Mouse (Mus musculus) gonadal fat pad, adult 2 months (tissue): ENCODE data around the gene Zfp316. TPM values are rescaled to one million over a fixed set of nuclear protein-coding genes. Genes with fewer than 3 reads are reported as not detected.

Source experiments
- DNase-seq: peaks from one replicate; pipeline ENCODE4 v3.0.0-alpha.2; 2012; ENCODE audit warnings: low read depth
- polyA plus RNA-seq: library from polyadenylated mRNA; depleted of rRNA; stranded (reverse); fragments of >200 nt; gene quantifications from 2 replicates; pipeline ENCODE4 v1.2.3, GENCODE M21; 2012; rRNA removed

Gene Zfp316
- polyA plus RNA-seq = 10.2 and 15.0 TPM in 2 replicates

DNA sequence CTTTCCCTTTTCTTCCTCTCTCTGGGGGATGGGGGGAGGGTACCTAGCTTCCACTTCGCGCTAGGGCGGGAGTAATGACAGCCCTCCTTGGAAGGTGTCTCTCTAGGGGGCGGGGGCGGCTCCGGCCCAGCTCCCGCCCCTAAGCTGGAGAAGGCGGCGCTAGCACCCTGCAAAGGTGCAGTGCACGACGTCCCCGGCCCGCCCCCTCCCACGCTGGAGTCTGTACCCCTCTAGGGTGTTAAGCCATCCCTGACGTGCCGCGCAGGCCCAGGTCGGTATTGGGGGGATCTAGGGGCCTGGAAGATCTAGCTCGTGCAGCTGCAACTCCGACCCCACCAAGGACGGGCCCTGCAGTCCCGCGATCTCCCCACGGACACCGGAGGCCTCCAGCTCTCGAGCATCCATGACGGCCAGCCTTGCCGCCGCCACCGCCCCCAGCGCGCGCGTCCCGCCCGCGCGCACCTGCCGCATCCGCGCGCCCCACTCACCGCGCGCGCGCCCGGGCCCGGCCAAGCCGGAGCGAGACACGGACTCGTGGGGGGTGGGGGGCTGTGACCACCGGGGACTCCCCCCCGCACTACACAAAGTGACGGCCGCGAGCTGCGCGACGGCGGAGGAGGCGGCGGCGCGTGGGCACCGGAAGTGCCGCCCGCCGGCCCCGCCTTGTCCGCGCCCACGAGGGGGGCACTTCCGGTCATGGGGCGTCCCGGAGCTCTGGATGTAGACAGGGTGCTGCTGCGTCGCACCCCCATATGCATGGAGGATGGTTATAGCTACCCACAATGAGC is at the start of gene Zfp316:
TSS of gene Zfp316 (minus strand) at position 660 of the 788 bp plus-strand sequence.
- DNase-seq = no peak

DNA sequence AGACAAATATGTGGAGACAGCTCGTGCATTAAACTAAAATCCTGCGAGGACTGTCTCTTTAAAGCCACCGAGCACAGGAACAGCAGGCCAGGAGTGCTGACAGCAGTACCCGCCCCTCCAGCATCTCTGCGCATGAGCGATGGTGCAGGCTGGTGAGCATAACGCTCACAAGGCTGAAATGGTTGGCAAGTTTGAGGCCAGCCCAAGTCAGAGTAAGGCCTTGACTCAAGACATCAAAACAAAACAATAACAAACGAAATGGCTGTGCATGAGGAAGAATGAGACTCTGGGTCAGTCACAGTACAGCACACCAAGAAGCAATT is 47.4 kb upstream of the Zfp316 start:
- no peak for DNase-seq

DNA sequence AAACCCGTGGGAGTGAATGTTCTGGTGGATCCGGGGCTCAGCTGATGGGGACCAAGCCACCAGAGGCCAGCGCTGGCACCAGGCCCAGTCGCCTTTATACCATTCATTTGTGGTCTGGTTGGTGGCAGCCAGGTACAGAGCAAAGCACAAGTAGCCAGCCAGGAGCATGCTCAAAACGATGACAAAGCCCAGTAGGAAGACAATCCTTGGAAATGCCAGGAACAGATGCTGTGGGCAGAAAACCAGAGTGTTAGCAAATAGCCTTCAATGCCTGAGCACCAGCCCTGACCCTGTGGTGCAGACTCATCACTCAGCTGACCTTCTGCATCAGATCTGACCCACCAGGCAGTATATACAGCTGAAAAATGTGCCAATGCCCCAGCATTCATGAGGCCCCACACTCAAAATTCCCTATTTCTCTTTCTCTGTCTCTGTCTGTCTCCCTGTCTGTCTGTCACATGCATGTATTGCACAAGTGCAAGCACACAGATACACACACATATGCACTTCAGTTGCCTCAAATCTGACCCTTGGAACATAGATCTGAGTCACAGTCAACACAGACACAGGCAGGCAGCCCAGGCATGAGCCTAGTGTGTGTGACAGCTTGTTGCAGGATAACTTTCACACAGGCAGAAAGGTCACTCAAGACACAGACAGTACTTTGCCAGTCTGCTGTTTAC is 46.9 kb upstream of the Zfp316 start:
- no peak for DNase-seq

DNA sequence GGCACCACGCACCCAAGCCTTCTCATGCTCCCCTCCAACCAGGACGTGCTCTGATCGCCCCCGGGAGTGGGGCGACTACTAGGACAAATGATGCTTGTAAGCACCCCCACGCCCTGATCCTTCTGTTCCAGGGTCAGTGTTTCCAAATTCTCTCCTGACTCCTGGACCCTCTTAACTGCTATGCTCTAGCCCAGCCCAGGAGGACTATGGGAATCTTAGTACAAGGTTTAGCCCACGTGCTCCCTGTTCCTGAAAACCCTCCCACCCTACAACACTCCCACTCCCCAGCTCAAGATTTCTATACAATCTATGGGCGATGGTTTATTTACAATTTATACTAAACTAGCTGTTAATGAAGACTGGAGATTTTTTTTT is 45.7 kb upstream of the Zfp316 start:
- no peak for DNase-seq

DNA sequence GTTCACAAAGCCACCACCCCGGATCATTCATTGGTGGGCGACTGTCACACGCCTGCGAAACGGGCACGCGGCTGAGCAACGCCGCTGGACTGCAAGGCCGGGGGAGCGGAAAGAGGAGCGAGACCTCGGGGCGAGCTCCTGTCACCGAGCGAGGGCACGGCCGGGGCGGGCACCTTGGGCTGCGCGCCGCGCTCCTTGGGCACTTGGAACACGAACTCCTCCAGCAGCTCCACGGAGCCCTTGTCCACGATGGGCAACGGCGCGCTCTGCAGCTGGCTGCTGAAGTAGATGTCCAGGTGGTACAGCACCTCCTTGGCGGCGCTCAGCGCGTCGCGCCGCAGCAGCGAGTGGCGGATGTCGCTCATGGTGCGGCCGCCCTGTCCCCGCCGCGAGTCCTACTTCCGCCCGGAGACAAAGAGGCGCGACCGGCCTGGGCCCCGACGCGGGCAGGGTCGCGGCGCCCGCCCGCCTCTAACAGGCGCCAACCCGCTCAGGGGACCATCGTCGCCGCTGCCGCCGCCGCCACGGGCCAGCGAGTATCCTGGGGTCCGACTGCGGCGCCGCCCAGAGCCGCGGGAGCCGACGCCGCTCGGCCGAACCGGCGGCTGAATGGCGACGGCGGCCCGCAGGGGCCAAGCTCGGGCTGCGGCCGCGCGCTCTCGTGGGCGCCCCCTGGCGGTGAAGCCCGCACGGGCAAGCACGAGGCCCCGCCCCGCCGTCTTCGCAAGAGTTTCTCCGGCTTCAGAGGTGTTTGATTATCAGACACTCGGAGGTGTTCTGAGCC is 45.1 kb upstream of the Zfp316 start, which contains the start of gene E130309D02Rik:
TSS of gene E130309D02Rik (minus strand) at position 631 of the 784 bp plus-strand sequence.
- no peak for DNase-seq

DNA sequence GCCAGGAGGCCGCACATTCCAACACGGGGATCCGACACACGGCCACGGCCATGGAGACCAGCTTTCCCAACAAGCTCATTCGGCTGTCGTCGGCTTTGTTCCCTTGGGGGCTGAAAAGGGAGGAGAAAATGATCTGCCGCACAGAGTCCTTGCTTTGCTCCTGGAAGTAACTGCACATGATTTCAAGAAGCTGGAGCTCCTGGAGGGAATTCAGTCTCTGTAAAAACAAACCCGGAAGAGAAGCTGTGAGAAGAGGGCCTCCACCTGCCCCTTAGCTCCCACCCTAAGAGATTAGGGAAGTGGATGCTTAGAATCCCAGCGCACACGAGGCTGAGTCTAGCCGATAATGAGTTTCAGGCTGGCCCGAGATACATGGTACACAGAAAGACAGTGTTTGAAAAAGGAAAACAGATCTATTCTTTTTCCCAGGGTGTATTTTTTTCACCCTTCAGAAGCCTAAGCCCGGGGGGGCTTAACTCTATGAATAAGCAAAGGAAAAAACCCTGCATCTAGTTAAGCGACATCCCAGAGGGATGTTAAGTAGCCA is 44.4 kb upstream of the Zfp316 start:
- DNase-seq = no peak

DNA sequence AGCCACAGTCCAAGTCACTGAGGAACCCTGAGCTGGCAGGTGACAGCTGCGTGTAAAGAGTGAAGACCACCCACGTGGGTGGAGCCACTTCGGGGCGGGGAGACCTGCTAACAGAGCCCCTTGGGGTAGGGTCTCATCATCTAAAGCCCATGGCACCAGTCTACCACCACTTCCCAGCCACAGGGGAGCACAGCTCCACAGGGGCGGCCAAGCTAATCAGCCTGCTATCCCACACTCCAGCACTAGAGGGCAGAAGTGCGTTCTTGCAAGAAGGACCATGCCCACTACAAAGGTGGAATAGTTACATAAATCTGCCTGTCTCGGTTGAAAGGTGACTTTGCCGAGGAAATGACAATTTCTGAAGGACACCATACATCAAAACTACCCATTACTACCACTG is 42.1 kb upstream of the Zfp316 start:
- DNase-seq = no peak

DNA sequence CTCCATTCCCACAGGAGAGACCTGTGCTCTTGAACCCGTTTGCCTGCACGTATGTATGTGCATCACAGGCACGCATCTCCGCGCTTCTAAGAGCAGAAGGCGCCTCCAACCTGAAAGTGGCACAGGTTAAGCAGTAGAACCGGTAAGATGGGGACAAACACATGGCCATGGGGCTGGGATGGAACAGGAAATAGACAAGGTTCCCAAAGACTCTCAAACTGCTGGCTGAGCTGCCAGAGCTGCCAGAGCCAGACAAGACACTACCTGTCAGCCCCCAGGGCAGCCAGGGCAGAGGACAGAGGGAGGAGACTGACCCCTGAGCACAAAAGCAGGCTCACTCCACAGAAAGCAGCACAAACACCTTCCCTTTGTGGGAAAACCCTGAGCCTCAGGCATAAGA is 40.1 kb upstream of the Zfp316 start:
- peak; percentile 72 for DNase-seq

DNA sequence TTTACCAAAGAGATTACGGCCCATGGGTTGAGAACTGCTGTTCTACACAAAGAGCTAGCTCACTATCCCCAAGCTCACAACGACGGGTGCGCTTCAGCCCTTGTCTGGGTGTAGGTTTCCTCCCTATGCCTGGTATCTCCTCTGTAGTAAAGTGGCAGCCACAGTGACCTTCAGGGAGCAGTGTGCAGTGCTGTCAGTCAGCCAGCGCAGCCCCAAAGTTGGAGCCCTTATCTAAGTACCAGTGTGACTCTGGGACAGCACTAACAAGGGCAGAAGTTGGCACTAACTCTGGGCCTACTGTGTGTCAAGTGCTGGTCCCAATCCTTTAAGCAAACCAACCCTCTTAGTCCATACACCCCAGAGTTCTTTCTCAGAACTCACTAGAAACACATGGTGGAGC is 39.0 kb upstream of the Zfp316 start:
- no peak for DNase-seq

DNA sequence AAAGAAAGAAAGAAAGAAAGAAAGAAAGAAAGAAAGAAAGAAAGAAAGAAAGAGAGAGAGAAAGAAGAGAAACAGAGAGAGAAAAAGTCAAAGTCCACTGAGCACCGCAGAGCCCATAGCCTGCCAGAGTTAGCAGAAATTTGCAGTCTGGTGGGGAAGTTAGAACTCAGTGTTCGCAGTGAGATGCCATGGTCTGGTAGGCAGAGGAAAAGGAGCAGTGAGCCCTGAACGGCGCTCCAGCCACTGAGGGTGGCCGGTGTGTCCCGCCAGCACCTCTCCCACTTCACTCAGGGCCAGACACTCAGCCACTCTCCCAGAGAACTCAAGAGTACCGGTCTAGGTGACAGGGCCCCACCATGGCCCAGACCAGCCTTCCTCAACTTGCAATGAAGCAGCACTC is 34.4 kb upstream of the Zfp316 start:
- no peak for DNase-seq

DNA sequence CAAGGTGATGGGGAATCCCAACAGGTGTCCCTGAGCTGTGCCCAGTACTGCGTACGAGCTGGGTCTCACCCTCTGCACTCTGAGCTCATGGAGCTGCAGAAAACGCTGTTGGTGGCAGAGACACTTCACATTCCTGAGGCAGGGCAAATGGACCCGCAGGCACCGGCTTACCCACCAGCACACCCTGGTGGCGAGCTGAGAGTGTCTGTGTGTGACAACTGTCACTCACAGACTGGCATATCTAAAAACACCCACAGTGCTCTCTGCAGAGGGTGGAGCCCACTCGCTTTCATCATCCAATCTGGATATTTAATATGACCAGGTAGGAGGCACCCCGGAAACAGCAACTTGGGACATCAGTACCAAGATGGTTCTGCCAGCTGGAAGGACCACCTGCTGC is 31.5 kb upstream of the Zfp316 start:
- no peak for DNase-seq

DNA sequence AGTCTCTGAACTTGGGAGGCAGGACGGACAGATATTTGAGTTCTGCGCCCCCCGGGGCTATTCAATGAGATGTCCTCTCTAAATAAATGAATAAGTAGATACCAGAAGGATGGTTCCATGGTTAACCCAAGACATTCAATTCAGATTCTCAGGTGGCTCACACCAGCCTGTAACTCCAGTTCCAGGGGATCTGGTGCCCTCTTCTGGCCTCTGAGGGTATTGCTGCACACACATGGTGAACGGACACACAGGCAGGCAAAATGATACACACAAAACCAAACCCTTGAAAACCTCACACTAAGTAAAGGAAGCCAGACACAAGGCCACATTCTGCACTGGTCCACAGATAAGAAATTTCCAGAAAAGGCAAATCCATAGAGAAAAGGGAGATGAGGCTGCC is 29.9 kb upstream of the Zfp316 start:
- no peak for DNase-seq

DNA sequence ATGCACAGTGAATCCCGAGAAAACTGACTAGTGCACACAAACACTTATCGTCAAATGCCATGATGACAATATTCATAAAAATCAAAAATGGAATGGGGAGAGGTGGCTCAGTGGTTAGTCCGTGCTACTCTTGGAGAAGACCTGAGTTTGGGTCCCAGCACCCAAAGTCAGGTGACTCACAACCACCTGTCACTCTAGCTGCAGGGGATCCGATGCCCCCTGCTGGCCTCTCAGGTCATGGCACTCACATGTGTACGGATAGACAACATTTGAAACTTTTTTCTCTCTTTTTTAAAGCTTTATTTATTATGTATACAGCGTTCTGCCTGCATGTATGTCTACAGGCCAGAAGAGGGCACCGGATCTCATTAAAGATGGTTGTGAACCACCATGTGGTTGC is 28.6 kb upstream of the Zfp316 start:
- DNase-seq = no peak

DNA sequence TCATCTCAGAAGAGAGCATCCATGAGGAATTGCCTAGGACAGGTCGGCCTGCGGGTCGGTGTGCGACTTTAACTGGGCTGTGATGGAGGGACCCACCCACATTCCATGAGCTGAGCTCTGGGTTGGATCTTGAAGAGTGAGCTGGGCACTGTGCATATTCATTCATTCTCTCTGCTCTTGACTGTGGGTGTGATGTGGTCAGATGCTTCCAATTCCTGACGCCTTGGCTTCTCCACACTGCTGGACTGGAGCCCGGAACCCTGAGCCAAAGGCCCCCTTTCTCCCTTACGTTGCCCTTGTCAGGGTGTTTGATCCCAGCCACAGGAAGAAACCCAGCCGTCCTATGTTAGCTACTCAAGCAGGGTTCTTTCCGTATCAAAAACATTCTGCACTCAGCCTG is 28.2 kb upstream of the Zfp316 start:
- DNase-seq = no peak

DNA sequence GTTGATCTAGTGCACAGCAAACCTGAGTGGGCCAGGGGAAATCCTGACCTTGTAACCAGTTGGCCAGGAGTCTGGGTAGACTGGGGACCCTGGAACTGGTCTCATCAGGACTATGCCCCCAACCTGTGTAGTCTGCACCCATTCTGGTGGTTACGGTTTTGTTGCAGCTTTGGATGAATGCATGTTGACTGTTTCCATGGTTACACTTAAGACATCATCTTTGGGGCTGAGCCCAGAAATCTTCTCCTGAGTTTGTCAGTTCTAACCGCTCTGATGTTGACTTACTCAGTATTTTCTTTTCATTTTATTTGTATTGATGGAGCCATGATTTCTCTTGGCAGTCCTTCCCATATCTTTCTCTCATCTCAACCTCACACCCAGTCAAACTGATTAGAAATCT is 25.5 kb upstream of the Zfp316 start:
- DNase-seq = no peak

DNA sequence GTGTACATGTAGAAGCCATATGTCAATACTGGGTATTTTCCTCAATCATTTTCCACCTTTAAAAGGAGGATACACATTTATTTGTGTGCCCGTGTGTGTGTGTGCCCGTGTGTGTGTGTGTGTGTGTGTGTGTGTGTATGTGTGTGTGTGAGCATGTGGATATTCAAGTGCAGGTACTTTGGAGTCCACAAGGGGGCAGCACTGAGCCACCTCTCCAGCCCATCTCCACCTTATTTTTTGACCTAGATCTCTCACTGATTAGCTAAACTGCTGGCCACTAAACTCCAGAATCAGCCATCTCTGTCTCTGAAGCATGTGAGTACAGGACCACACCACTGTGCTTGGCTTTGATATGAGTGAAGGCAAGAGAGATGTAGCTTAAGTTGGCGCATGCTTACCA is 25.0 kb upstream of the Zfp316 start:
- no peak for DNase-seq

DNA sequence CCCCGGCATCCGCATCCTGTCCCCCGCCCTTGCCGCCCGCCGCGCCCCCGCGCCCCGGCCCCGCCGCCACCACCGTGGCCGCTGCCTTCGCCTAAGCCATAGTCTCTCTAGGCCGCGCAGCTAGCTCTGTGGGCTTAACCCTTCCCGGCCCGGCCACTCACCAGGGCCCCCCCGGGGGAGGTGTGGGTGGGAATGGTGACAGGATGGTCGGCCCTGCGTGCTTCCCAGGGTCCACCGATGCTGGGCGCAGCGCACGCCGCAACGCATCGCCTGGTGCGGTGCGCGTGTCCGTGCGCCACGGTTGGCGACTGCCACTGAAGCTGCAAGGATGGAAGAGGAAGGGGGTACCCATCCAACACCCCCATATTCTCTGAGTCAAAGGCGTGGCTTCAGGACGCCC is 23.6 kb upstream of the Zfp316 start, which contains the start of gene Zfp853:
TSS of gene Zfp853 (minus strand) at position 220 of the 400 bp plus-strand sequence.
- no peak for DNase-seq

DNA sequence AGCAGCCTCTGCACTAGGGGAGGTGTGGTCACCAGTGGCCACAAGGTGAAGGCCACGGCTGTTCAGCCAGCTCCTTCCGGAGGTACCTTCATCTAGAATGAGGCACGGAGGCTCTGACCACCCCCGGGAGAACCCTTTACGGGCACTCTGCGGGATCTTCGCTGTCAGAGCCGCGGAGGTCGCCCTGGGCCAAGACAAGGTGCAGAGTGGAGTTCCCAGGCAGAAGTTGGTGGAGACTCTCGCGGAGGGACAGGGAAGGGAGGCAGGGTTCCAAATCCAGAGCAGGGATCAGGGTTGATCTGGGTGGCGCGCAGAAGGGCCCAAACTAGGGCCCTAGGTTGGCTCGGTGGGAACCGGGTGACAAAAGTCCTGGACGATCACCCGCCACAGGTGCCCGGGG is 23.1 kb upstream of the Zfp316 start:
- DNase-seq = no peak

DNA sequence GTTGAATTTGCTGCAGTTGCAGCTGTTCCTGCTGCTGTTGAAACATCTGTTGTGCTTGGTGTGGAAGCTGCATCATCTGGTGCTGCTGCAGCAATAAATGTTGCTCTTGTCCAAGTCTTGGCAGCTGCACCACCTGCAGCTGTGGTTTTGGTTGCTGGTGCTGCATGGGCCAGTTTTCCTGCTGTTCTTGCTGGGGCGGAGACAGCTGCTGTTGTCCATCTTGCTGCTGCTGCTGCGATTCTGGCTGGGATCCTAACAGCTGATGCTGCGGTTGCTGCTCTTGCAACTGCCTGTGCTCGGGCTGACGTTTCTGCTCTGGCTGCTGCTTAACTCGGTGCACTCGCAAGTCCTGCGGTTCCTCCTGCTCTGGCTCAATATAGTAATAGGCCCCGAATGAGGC is 19.5 kb upstream of the Zfp316 start:
- no peak for DNase-seq

DNA sequence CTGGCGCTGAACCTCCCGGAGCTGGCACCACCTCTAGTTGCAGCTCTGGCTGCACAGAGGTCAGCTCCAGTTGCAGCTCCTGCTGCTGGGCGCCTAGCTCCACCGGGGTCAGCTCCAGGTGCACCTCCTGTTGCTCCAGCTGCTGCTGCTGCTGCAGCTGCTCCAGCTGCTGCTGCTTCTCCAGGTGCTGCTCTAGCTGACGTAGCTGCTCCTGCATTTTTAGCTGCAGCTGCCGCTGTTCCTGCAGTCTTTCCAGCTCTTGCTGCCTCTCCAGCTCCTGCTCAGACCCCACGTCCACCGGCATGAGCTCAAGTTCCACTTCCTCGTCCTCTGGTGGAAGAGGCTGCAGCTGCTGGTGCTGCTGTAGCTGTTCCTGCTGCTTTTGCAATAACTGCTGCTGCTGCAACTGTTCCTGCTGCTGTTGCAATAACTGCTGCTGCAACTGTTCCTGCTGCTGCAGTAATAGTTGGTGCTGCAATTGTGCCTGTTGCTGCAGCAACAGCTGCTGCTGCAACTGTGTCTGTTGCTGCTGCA is 18.6 kb upstream of the Zfp316 start:
- no peak for DNase-seq

DNA sequence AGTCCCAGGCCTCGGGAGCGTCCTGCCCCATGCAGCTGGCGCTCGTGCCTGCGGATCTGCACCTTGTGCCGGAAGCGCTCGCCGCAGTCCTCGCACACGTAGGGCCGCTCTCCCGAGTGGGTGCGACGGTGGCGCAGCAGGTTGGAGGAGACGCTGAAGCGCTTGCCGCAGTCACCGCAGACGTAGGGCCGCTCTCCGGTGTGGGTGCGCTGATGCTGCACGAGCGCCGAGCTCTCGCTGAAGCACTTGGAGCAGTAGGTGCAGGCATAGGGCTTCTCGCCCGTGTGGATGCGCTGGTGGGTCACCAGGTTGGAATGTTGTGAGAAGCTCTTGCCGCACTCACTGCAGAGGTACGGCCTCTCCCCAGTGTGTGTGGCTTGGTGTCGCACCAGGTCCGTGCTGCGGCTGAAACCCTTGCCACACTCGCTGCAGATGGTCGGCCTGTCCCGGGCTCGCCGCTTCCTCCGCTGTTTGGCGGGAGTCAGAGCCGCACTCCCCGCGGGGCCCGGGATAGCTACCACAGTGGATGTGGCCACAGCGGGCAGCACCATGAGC is 18.0 kb upstream of the Zfp316 start:
- no peak for DNase-seq

DNA sequence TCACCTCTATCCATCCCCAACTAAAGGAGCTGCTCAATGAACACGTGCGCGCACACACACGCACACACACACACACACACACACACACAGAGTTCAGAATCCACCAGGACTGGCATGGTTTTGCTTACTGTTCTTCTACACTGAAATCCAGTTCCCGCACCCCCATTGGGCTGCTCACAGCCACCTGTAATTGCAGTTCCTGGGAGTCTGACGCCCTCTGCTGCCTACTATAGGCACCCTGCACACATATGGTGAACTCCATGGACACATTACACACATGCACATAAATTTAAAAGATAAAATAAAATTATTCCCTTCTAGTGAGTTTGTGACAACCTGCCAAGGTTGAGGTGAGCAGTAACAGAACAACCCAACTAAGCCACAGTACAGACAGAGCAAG is 14.9 kb upstream of the Zfp316 start:
- DNase-seq = no peak
